Mouse (Mus musculus): ENCODE results near the gene Nln.
A peak's percentile ranks its signal among the peaks of the same experiment; 100 is the strongest.

The Nln gene

GRCm38 (mm10) chr13:104109288-104109815 is at the start of gene Nln, which contains the start of gene Sgtb:
Gene Nln, minus strand, starts transcription at chr13:104109614.
Gene Sgtb, plus strand, starts transcription at chr13:104109741.
- peak; percentile 87 for DNase-seq

- no peak for DNase-seq
Observed at GRCm38 (mm10) chr13:104155686-104156085, 46.3 kb upstream of the Nln start.

GRCm38 (mm10) chr13:104155106-104155505 is 45.7 kb upstream of the Nln start:
- DNase-seq: no peak

DNA sequence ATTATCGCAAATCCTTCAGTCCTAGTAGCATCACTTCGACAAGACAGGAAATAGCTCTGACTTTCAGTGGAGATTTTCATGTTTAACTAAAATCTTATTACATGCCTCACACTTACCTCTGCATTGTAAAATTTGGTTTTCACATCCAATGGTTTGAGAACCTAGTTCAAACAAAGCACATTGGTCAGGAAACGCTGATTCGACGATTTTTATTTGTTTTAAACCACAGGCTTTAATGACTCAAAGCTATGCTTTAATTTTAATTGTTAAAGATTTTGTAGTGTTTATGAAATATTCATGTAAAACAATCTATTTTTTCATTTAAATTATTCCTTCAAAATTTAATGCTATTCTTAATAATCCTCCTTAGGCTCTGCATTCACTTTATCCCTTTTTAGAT is 44.8 kb upstream of the Nln start:
- DNase-seq: no peak

- DNase-seq: no peak
Observed at GRCm38 (mm10) chr13:104145646-104146045, 36.2 kb upstream of the Nln start.

DNA sequence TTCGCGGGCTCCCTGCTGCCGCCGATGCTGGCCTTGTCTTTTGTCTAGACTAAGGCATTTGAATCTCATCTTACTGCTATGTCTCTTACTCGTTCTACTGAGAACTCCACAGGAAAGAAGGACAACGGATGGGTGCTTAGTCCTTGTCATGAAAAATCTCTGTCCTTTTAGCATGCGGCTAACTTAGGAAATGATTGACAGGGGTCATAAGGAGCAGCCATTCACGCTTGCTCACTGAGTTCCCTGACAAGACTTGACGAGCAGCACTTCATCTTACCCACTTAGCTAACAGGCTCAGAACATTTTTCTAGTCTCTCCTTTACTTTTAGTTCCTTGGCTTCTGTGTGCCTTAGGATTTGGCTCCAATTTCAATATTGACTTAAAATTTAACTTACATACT is 35.5 kb upstream of the Nln start:
- no peak for DNase-seq

DNA sequence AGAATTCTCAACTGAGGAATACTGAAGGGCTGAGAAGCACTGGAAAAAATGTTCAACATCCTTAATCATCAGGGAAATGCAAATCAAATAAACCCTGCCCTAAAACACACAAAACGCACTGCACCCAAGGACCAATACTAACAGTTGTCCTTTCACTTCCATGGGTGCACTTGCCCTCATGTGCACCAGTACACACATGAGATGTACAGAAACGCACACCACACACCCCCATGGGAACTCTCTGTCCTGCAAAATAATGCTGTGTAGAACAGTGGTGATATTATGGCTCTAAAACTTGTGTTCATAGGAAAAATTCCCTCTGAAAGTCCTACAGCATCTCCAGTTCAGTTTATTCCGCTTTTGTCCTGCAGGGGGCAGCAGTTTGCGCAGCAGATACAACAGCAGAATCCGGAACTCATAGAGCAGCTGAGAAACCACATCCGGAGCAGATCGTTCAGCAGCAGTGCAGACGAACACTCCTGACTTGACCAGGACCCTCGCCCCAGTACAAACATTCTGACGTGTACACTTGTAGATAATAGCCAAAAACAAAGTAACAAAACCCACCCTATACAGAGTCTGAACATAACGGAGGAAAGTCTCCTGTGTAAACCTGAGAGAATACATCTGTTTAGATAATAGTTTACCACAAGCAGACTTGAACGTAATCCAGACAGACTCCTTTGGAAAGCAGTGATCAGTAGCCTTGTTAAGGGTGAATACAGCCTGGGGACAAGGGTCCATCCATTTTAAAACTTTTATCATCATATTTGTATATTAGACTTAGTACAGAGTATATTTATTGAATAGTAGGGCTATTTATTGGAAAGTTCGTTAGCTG is 30.2 kb upstream of the Nln start:
- peak; percentile 69 for DNase-seq

- no peak for DNase-seq
Observed at GRCm38 (mm10) chr13:104134510-104135085, 25.2 kb upstream of the Nln start.

- no peak for DNase-seq
Observed at GRCm38 (mm10) chr13:104132561-104132960, 23.1 kb upstream of the Nln start.

GRCm38 (mm10) chr13:104123662-104124381 is 14.4 kb upstream of the Nln start:
- no peak for DNase-seq

DNA sequence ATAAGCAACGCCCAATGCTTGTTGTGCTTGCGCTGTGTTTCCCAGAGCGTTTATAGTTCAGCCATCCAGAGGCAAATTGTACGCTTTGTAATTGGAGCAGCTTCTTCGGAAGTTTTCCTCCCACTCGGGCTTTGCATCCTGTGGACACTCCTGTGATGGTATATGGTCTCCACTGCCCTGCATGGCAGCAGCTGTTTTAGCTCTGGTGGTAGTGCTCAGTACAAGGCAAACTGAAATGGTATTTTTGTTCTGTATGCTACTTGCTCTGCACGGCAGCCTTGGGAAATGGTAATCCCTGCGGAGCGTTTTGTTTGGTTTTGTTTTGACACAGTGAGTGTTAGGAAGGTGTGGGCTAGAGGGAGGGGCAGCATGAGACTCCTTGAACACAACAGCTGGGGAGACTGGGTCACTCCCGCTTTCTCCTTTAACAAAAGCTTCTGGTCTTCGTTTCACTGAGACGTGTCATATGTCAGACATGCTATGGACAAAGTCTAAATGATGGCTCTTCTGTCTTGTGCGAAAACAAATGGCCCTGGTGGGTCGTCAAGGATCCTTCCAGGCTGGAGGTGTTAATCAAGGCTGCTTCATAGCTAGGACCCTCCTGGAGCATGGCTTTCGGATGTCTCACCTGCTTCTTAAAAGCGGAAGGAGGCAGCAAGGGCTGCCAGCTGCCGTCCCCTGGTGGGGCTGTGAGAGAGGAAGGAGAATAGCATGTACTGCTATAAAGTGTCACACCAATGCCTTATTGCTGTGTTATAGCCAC is 12.8 kb upstream of the Nln start:
- no peak for DNase-seq

DNA sequence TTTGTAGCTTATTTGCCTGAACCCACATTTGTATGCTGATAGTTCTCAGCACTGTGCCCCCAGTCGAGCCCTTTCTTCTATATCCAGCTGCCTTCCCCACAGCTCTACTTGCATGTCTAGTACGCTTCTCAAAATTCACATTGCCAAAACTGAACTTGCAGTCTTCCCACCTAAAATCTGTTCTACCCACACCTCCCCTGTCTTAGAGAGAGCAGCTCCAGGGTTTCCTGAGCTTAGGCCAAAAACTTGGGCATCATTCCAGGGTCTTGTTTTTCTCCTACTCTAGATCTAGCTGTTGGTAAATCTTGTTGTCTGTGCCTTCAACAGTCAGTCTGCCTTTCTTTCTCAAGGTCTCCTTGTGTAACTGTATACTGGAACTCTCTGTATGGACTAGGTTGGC is 5.4 kb upstream of the Nln start:
- no peak for DNase-seq

- no peak for DNase-seq
Observed at GRCm38 (mm10) chr13:104113782-104114181, 4.4 kb upstream of the Nln start.

DNA sequence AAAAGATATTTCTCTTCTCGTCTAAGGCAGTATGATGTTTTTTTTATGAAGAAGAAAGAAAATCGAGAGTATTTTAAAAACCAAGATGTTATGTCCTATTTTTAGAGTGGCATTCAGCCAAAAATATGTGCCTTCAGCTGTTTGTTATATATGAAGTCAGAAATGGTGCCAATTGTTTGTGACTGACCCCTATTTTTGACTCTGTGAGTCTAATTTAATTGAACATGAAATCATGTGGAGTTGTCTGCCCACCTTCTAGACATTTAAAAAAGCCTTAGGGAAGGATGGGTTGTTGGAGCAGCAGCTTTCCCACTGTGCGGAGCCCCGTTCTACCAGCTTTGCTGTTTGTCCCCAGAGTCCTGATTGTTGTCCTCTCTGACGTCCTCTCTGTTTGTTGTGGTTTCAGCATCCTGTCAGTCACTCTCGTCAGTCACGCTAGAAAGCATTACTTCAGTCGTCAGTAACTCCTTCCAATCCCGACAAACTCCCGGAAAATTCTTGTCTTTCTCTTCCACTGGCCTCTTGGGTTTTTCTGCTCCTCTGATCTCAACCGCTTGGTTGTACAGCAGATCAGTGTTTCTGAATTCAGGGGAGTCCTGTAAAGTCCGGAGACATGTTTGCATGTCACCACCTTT is 3.0 kb upstream of the Nln start:
- no peak for DNase-seq

- DNase-seq: no peak
Observed at GRCm38 (mm10) chr13:104110526-104110925, 1.1 kb upstream of the Nln start.

DNA sequence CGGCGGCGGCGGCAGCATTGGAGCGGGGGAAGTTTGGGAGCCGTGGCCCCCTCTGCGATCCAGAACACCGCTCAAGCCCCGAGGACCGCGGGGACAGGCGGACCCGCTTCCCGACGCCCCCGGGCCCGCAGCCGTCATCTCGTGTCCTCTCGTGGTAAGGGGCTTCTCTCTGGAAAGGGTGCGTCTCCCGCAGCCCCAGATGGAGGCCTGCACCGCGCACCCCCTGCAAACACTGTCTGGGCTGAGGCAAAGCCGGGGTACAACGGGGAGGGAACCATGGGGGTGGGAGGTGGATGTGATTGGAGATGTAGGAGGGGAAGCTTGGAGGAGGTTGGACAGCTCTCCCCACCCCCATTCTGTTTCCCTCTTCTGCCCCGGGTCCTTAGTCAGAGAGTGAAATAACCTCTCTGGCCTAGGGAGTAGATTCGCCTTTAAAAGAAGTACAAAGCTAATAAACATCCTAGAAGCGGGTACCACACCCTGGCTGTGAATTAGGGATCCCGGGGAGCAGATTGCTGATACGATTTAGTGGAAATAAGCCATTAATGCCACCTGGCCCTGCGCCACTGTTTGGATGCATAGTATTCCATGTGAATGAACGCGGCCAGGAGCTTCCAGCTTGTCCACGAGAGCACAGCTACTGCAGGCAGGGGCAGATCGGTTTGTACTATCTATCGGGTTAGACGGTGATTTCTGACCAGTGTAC is 555 bp upstream of the Nln start:
- peak; percentile 78 for DNase-seq

GRCm38 (mm10) chr13:104108651-104109287 is 645 bp downstream of the Nln start:
- peak; percentile 14 for DNase-seq

DNA sequence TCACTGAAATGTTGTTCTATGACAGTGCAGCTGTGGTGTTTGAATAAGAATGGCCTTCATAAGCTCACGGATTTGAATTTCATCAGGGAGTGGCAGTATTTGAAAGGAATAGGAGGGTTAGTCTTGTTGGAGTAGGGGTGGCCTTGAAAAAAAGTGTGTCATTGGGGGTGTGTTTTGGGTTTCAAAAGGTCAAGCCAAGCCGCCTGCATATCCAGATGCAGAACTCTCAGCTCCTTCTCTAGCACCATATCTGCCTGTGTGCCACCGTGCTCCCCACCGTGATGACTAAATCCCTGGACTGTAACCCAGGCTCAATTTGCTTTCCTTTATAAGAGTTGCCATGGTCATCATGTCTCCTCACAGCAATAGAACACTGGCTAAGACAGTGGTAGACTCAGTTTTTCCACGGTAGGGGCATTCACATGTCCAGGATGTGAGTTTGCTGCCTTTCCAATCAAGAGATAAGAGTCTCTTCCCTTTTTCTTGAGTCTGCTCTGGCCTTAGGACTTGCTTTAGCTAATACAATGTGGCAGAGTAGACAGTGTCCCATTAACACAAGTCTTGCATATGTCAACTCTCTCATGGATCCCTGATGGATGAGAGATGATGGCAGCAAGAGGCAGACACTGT is 7.7 kb downstream of the Nln start:
- no peak for DNase-seq

DNA sequence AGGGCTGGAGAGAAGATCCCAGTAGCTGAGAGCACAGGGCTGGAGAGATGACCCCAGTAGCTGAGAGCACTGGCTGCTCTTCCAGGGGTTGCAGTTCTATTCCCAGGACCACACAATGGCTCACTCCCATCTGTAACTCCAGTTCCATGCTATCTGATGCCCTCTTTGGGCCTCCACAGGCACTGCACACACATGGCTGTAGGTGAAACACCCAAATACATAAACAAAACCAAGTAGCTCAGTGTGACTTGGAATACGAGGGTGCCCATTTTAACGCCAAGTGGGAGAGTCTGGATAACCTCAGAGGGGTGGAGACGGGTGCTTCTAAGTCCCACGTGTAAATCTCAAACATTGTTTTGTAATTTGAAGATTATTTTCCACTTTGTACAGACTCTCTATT is 9.0 kb downstream of the Nln start:
- DNase-seq: no peak

- no peak for DNase-seq
Observed at GRCm38 (mm10) chr13:104097190-104097589, 12.2 kb downstream of the Nln start.

GRCm38 (mm10) chr13:104095955-104096354 is 13.5 kb downstream of the Nln start:
- no peak for DNase-seq

Measured in cerebellum, adult 9-11 months (tissue).